Mouse (Mus musculus) CH12.LX (cell line): Measurements from ENCODE around the gene 1700017B05Rik. TPM values are rescaled to one million over a fixed set of nuclear protein-coding genes. Genes with fewer than 3 reads are reported as not detected.
"Not testable (repeated sequence)": the region's sequence is repeated elsewhere in the genome, so short reads cannot be mapped to it uniquely, and the experiment has no call there.

Experiments
- DNase-seq: peaks from one replicate; pipeline ENCODE4 v3.0.0-alpha.2; 2013; ENCODE audit errors: extremely low read depth
- H3K27ac ChIP-seq: 2 replicates; pipeline ENCODE4 v1.5.1; 2012; ENCODE audit warnings: low read depth, mild to moderate bottlenecking, control low read depth, moderate library complexity; ENCODE audit not compliant: insufficient read depth
- H3K27me3 ChIP-seq: replicated peaks from 2 replicates; pipeline ENCODE3; 2012; ENCODE audit warnings: inconsistent platforms
- H3K36me3 ChIP-seq, 2 experiments: replicated peaks in 1 of 2; 2 replicates each; pipeline versions ENCODE3 to v1.6.1; 2012; ENCODE audit warnings: inconsistent platforms in 1 of 2, low read length in 1 of 2, mild to moderate bottlenecking in 1 of 2, mixed read lengths in 1 of 2, moderate library complexity in 1 of 2; ENCODE audit not compliant: control insufficient read depth in 1 of 2, insufficient read depth in 1 of 2
- H3K4me1 ChIP-seq, 2 experiments: 2 replicates each; pipeline ENCODE4 v1.6.1; 2012; ENCODE audit warnings: inconsistent platforms in 1 of 2, moderate library complexity in 1 of 2; ENCODE audit not compliant: insufficient read depth in 2 of 2, control insufficient read depth in 1 of 2
- H3K4me2 ChIP-seq: 2 replicates; pipeline ENCODE4 v1.6.1; 2012; ENCODE audit warnings: low read depth, mild to moderate bottlenecking, control low read depth; ENCODE audit not compliant: poor library complexity, insufficient read depth, severe bottlenecking
- H3K4me3 ChIP-seq, 3 experiments: fragments of 150-350 bp in 1 of 3; sonication (generic) in 1 of 3; replicated peaks in 1 of 3; 2 replicates each; pipeline versions ENCODE3 to v1.5.1; 2011 to 2012; ENCODE audit warnings: low read depth in 2 of 3, low read length in 2 of 3, mild to moderate bottlenecking in 2 of 3, moderate library complexity in 2 of 3, control low read depth in 1 of 3, improper control_type of control experiment in 1 of 3, inconsistent platforms in 1 of 3, mixed read lengths in 1 of 3; ENCODE audit not compliant: poor library complexity in 1 of 3
- H3K79me2 ChIP-seq: replicated peaks from 2 replicates; pipeline ENCODE4 v1.6.1; 2012; ENCODE audit warnings: mild to moderate bottlenecking, moderate library complexity; ENCODE audit not compliant: control insufficient read depth, poor library complexity, insufficient read depth, severe bottlenecking; ENCODE audit errors: extremely low read depth
- H3K9ac ChIP-seq: 2 replicates; pipeline ENCODE4 v1.6.1; 2012; ENCODE audit warnings: low read depth, mild to moderate bottlenecking, control low read depth, moderate library complexity; ENCODE audit not compliant: insufficient read depth
- H3K9me3 ChIP-seq: replicated peaks from 2 replicates; pipeline ENCODE3; 2012; ENCODE audit warnings: low read length, inconsistent platforms, mixed read lengths
- BHLHE40 ChIP-seq: IDR thresholded peaks from 2 replicates; pipeline ENCODE4 v1.6.1; 2011; ENCODE audit warnings: mild to moderate bottlenecking, low read depth, low read length, improper control_type of control experiment
- CHD1 ChIP-seq: IDR thresholded peaks from 2 replicates; pipeline ENCODE4 v1.6.1; 2012; ENCODE audit warnings: low read depth, low read length, improper control_type of control experiment, inconsistent platforms
- CHD2 ChIP-seq: IDR thresholded peaks from 2 replicates; pipeline ENCODE4 v1.6.1; 2011; ENCODE audit warnings: low read length, improper control_type of control experiment
- ETS1 ChIP-seq: conservative IDR thresholded peaks from 2 replicates; pipeline ENCODE4 v1.6.1; 2012; ENCODE audit warnings: low read depth, mild to moderate bottlenecking, inconsistent platforms, low read length, improper control_type of control experiment, moderate library complexity
- GABPA ChIP-seq: IDR thresholded peaks from 2 replicates; pipeline ENCODE4 v1.6.1; 2012; ENCODE audit warnings: low read depth, low read length, improper control_type of control experiment, inconsistent platforms; ENCODE audit not compliant: insufficient replicate concordance
- JUN ChIP-seq: IDR thresholded peaks from 2 replicates; pipeline ENCODE4 v1.6.1; 2011; ENCODE audit warnings: low read depth, mild to moderate bottlenecking, low read length, improper control_type of control experiment, moderate library complexity; ENCODE audit not compliant: insufficient read depth
- MAX ChIP-seq: IDR thresholded peaks from 2 replicates; pipeline ENCODE4 v1.6.1; 2011; ENCODE audit warnings: low read length, improper control_type of control experiment
- MAZ ChIP-seq: IDR thresholded peaks from 2 replicates; pipeline ENCODE4 v1.6.1; 2012; ENCODE audit warnings: low read depth, mild to moderate bottlenecking, inconsistent platforms, low read length, improper control_type of control experiment, moderate library complexity
- MXI1 ChIP-seq: IDR thresholded peaks from 2 replicates; pipeline ENCODE4 v1.6.1; 2011; ENCODE audit warnings: mild to moderate bottlenecking, low read depth, low read length, improper control_type of control experiment
- SIN3A ChIP-seq: IDR thresholded peaks from 2 replicates; pipeline ENCODE4 v1.6.1; 2012; ENCODE audit warnings: low read length, improper control_type of control experiment, inconsistent platforms
- dilution Hi-C: fragments of 300-500 bp; cut with MboI; formaldehyde crosslinking; loops from 2 replicates; pipeline ENCODE4 v1.14.3; 2020; ENCODE audit warnings: low sequenced_read_pairs; ENCODE audit not compliant: extremely low pct_unique_long_range_greater_than_20kb, extremely low pct_ligation_motif_present
- in situ Hi-C: fragments of 300-500 bp; cut with MboI; formaldehyde crosslinking; loops from 3 replicates; pipeline ENCODE4 v1.14.3; 2019; ENCODE audit warnings: low sequenced_read_pairs, low pct_ligation_motif_present, low pct_unique_long_range_greater_than_20kb, mixed read lengths
- polyA plus RNA-seq: library from polyadenylated mRNA; unstranded; fragments of >175 nt; gene quantifications from 2 replicates; pipeline ENCODE4 v1.2.1, GENCODE M21; 2012; ENCODE audit warnings: low read depth; ENCODE audit not compliant: insufficient read length
- total RNA-seq, 2 experiments: library from RNA; depleted of rRNA; stranded (reverse); fragments of 300-350 nt in 1 of 2; fragments of >200 nt in 1 of 2; gene quantifications; 2 replicates each; pipeline ENCODE4 v1.2.3; 2012 to 2014

Gene 1700017B05Rik
- total and polyA plus RNA-seq, 3 experiments = 26.4 to 56.0 (median 38.6) TPM

- no peak overlapping the region for H3K4me3 ChIP-seq
- no peaks in the 10 kb centered on the region for H3K27me3 ChIP-seq
- no peak overlapping the region for H3K4me2 ChIP-seq
- H3K36me3 ChIP-seq = no peaks in the 10 kb centered on the region
- no peak overlapping the region for H3K9ac ChIP-seq
- no peak for DNase-seq
- H3K79me2 ChIP-seq = no peaks in the 10 kb centered on the region
- no peak overlapping the region for H3K27ac ChIP-seq
- peaks cover 6% of the 10 kb centered on the region for H3K9me3 ChIP-seq
- in situ Hi-C loops (no loop called here), dilution Hi-C loops (no loop called here)
- TF ChIP-seq SIN3A (no peak), MXI1 (no peak), CHD2 (no peak), JUN (no peak), ETS1 (no peak), BHLHE40 (no peak), GABPA (no peak), CHD1 (no peak)
- no peaks in the 10 kb centered on the region for H3K4me1 ChIP-seq
Observed at GRCm38 (mm10) chr9:57309353-57309752, 46.9 kb upstream of the 1700017B05Rik start.

GRCm38 (mm10) chr9:57307456-57307855, 45.0 kb upstream of the 1700017B05Rik start:
- no peak overlapping the region for H3K4me3 ChIP-seq
- H3K4me2 ChIP-seq = no peak overlapping the region
- dilution Hi-C loops (no loop called here), in situ Hi-C loops (no loop called here)
- no peaks in the 10 kb centered on the region for H3K27me3 ChIP-seq
- H3K79me2 ChIP-seq = no peaks in the 10 kb centered on the region
- H3K9me3 ChIP-seq = peaks cover 8% of the 10 kb centered on the region
- no peak overlapping the region for H3K9ac ChIP-seq
- DNase-seq = no peak
- H3K4me1 ChIP-seq = peaks cover 3 to 7% of the 10 kb centered on the region in 2 experiments; a peak in 3 of 4 replicates
- TF ChIP-seq MAX (no peak), MAZ (no peak)
- no peaks in the 10 kb centered on the region for H3K36me3 ChIP-seq
- H3K27ac ChIP-seq = no peak overlapping the region

GRCm38 (mm10) chr9:57304716-57305115, 42.3 kb upstream of the 1700017B05Rik start:
- dilution Hi-C loops, H3K79me2 ChIP-seq, H3K27ac ChIP-seq, H3K9me3 ChIP-seq, in situ Hi-C loops, H3K27me3 ChIP-seq, H3K4me2 ChIP-seq, DNase-seq, H3K36me3 ChIP-seq, H3K9ac ChIP-seq, H3K4me3 ChIP-seq: not testable (repeated sequence)
- peaks cover 9 to 34% of the 10 kb centered on the region in 2 experiments; a peak in 3 of 4 replicates for H3K4me1 ChIP-seq
